Mouse (Mus musculus): Measurements from ENCODE around the gene Mms19.

- TF ChIP-seq MAFK (IDR thresholded peaks at IDR 0.05; ENCODE audit: insufficient read depth, low read depth, low read length) (no peak), HCFC1 (IDR thresholded peaks at IDR 0.05; ENCODE audit: borderline replicate concordance, insufficient read depth, low read length) (no peak), CHD2 (IDR thresholded peaks at IDR 0.05; ENCODE audit: low read depth, low read length) (no peak)
Measured at GRCm38 (mm10) chr19:42009067-42009466, 28.1 kb upstream of the Mms19 start.
